Mouse (Mus musculus) thymus, adult 2 months (tissue): ENCODE results near the gene Slc5a2. TPM values are rescaled to one million over a fixed set of nuclear protein-coding genes. Genes with fewer than 3 reads are reported as not detected.

ENCODE experiments used
- DNase-seq: peaks from one replicate; pipeline ENCODE4 v3.0.0; 2021
- H3K27ac ChIP-seq: fragments of 200-500 bp; 2 replicates; pipeline ENCODE4 v1.5.1; 2012; ENCODE audit warnings: low read length, control low read depth; ENCODE audit not compliant: control insufficient read depth, insufficient read depth
- H3K27me3 ChIP-seq: fragments of 200-500 bp; 2 replicates; pipeline ENCODE4 v1.6.1; 2012; ENCODE audit warnings: mild to moderate bottlenecking, low read length, moderate library complexity, mixed read lengths; ENCODE audit not compliant: control insufficient read depth, insufficient read depth
- H3K36me3 ChIP-seq: fragments of 200-500 bp; 2 replicates; pipeline ENCODE4 v1.6.1; 2012; ENCODE audit warnings: mild to moderate bottlenecking, low read length, moderate library complexity; ENCODE audit not compliant: control insufficient read depth, insufficient read depth
- H3K4me1 ChIP-seq: fragments of 200-500 bp; replicated peaks from 2 replicates; pipeline ENCODE4 v1.6.1; 2012; ENCODE audit warnings: low read length; ENCODE audit not compliant: control insufficient read depth, insufficient read depth
- H3K4me3 ChIP-seq: fragments of 200-500 bp; 2 replicates; pipeline ENCODE4 v1.5.1; 2012; ENCODE audit warnings: mild to moderate bottlenecking, low read length, control low read depth, moderate library complexity; ENCODE audit not compliant: control insufficient read depth, insufficient read depth
- CTCF ChIP-seq: fragments of 200-500 bp; IDR thresholded peaks from 2 replicates; pipeline ENCODE4 v1.5.1; 2012; ENCODE audit warnings: mild to moderate bottlenecking, control low read depth, low read length, moderate library complexity, borderline replicate concordance; ENCODE audit not compliant: control insufficient read depth, poor library complexity, insufficient read depth; ENCODE audit errors: extremely low read depth
- POLR2A ChIP-seq: fragments of 200-500 bp; IDR thresholded peaks from 2 replicates; pipeline ENCODE4 v1.6.1; 2012; ENCODE audit warnings: mild to moderate bottlenecking, low read length, control low read depth, moderate library complexity; ENCODE audit not compliant: control insufficient read depth, poor library complexity, insufficient read depth; ENCODE audit errors: extremely low read depth
- WGBS: fragments of 180-500 bp; shearing (Covaris S2); methylation state at CpG from one replicate; pipeline ENCODE4 v1.1.7; 2018; 5-methylcytosine and 5-hydroxymethylcytosine counted together
- polyA plus RNA-seq: library from polyadenylated mRNA; depleted of rRNA; stranded (reverse); fragments of >200 nt; gene quantifications from 2 replicates; pipeline ENCODE4 v1.2.3, GENCODE M21; 2012

Gene Slc5a2
- polyA plus RNA-seq, 1 experiment = 0.67 TPM

GRCm38 (mm10) chr7:128243921-128244320 lies 21.5 kb upstream of the Slc5a2 start:
- no peak for TF ChIP-seq CTCF
- TF ChIP-seq POLR2A = no peak
- Histone ChIP-seq H3K36me3 (peaks cover 36% of the 10 kb centered on the region), H3K4me1 (no peaks in the 10 kb centered on the region), H3K27me3 (no peaks in the 10 kb centered on the region), H3K27ac (no peak overlapping the region), H3K4me3 (no peak overlapping the region)
- 95% methylated on average over 10 of the region's 10 CpGs for WGBS
- DNase-seq = no peak

- DNase-seq = no peak
- no peak overlapping the region for H3K4me3 ChIP-seq
- WGBS = 97% methylated on average over 18 of the region's 18 CpGs
- no peaks in the 10 kb centered on the region for H3K27me3 ChIP-seq
- H3K36me3 ChIP-seq = peaks cover 36% of the 10 kb centered on the region
- no peak for TF ChIP-seq CTCF
- TF ChIP-seq POLR2A = no peak
- no peaks in the 10 kb centered on the region for H3K4me1 ChIP-seq
- H3K27ac ChIP-seq = no peak overlapping the region
These were observed 20.9 kb upstream of the Slc5a2 start for GRCm38 (mm10) chr7:128244410-128245025.

- H3K4me1 ChIP-seq = no peaks in the 10 kb centered on the region
- 97% methylated on average over 4 of the region's 4 CpGs for WGBS
- H3K27me3 ChIP-seq = no peaks in the 10 kb centered on the region
- no peak overlapping the region for H3K27ac ChIP-seq
- H3K4me3 ChIP-seq = no peak overlapping the region
- TF ChIP-seq POLR2A (no peak), CTCF (no peak)
- peaks cover 30% of the 10 kb centered on the region for H3K36me3 ChIP-seq
- no peak for DNase-seq
These were observed 19.9 kb upstream of the Slc5a2 start for GRCm38 (mm10) chr7:128245547-128245946.

GRCm38 (mm10) chr7:128246496-128247391 lies 18.7 kb upstream of the Slc5a2 start, which contains the start of gene Tgfb1i1:
Tgfb1i1 (plus strand) TSS chr7:128246812.
- Histone ChIP-seq H3K4me1 (no peaks in the 10 kb centered on the region), H3K4me3 (no peak within 1 kb of the TSS), H3K27me3 (no peaks in the 10 kb centered on the region), H3K27ac (no peak within 1 kb of the TSS), H3K36me3 (peaks cover 21% of the 10 kb centered on the region)
- TF ChIP-seq POLR2A (no peak), CTCF (no peak)
- 42% methylated on average over 29 of the region's 30 CpGs for WGBS
- DNase-seq = no peak

GRCm38 (mm10) chr7:128247443-128247842 lies 18.0 kb upstream of the Slc5a2 start:
- peaks cover 21% of the 10 kb centered on the region for H3K36me3 ChIP-seq
- H3K4me3 ChIP-seq = no peak overlapping the region
- DNase-seq = peak; percentile 78
- H3K4me1 ChIP-seq = peaks cover 7% of the 10 kb centered on the region
- H3K27me3 ChIP-seq = no peaks in the 10 kb centered on the region
- TF ChIP-seq POLR2A (no peak), CTCF (no peak)
- H3K27ac ChIP-seq = no peak overlapping the region
- 21% methylated on average over 13 of the region's 13 CpGs for WGBS

DNA sequence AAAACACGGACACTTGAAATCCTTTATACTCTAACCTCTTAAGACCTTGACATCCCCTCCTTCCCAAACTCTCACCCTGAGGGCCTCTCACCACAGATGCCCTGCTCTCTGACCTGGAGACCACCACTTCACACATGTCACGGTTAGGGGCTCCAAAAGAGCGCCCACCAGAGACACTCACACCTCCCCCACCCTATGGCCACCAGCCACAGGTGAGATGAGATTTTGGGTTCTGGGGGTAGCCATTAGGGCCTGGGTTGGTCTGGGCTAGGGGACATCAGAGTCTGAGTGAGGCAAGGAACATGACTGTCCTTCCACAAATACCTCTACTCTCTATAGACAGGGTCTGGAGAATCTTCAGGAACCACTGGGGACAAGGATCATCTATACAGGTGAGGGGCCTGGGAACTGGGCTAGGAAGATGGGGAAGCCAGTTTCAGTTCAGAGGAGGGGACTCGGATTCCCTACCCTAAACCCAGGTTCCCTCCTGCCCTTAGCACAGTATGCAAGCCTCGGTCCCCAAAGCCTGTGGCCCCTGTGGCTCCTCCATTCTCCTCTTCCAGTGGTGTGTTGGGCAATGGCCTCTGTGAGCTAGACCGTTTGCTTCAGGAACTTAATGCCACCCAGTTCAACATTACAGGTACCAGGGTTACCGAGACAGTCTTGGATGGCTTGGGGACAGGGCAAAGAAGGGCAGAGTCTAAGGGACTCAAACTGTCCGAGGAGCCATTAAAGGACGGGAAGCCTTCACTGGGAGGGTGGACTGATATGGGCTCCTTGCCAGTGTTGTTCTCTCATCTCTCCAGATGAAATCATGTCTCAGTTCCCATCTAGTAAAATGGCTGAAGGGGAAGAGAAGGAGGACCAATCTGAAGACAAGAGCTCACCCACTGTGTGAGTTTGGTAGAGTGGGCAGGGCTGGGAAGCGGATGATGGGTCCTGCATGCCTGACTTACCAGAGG lies 17.1 kb upstream of the Slc5a2 start:
- WGBS = 93% methylated on average over 10 of the region's 10 CpGs
- Histone ChIP-seq H3K4me1 (peaks cover 12% of the 10 kb centered on the region), H3K27me3 (no peaks in the 10 kb centered on the region), H3K27ac (no peak overlapping the region), H3K4me3 (no peak overlapping the region), H3K36me3 (peaks cover 14% of the 10 kb centered on the region)
- no peak for DNase-seq
- TF ChIP-seq POLR2A (no peak), CTCF (no peak)
